Mouse (Mus musculus): Measurements from ENCODE around the gene Heatr9. TPM values are rescaled to one million over a fixed set of nuclear protein-coding genes. Genes with fewer than 3 reads are reported as not detected.
"Not testable (repeated sequence)": the region's sequence is repeated elsewhere in the genome, so short reads cannot be mapped to it uniquely, and the experiment has no call there.

Heatr9 gene
- total and polyA plus RNA-seq, 2 experiments = not detected

DNA sequence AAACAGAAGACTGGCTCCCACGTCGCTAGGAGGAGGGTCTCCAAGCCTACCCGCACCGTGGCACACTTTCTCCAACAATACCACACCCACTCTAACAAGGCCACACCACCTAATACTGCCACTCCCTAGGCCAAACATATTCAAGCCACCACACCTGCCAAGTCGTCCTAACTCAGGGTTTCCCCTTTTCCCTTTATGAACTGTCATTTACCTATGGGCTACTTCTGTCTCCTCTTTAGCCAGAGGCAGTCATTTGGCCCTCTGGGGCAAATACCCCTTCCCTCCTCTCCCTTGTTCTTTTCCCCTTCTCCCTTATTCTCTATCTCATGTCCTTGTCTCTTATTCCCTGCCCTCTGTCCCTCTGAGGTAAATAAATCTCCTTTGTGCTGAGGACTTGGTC lies 29.7 kb upstream of the Heatr9 start:
- Histone ChIP-seq H3K36me3 (ENCODE audit: control insufficient read depth, insufficient read depth, low read length) (no peaks in the 10 kb centered on the region), H3K27me3 (ENCODE audit: control insufficient read depth, insufficient read depth, low read length) (no peaks in the 10 kb centered on the region), H3K9ac (ENCODE audit: low read depth, low read length) (no peak overlapping the region), H3K4me3 (ENCODE audit: insufficient read depth, low read depth, low read length) (no peak overlapping the region), H3K27ac (replicated peaks; ENCODE audit: insufficient read depth, low read depth, low read length) (no peak overlapping the region), H3K79me2 (ENCODE audit: control insufficient read depth, insufficient read depth, low read length) (no peaks in the 10 kb centered on the region), H3K4me1 (ENCODE audit: control insufficient read depth, insufficient read depth, low read length) (no peaks in the 10 kb centered on the region)
- DNase-seq (ENCODE audit: extremely low read depth, low read depth, low spot score) = no peak
- TF ChIP-seq CTCF (IDR thresholded peaks at IDR 0.05; ENCODE audit: low read depth, low read length) (no peak), POLR2A (IDR thresholded peaks at IDR 0.05; ENCODE audit: extremely low read depth, insufficient read depth, low read length) (no peak)
- WGBS = 83% methylated on average over 5 of the region's 5 CpGs

DNA sequence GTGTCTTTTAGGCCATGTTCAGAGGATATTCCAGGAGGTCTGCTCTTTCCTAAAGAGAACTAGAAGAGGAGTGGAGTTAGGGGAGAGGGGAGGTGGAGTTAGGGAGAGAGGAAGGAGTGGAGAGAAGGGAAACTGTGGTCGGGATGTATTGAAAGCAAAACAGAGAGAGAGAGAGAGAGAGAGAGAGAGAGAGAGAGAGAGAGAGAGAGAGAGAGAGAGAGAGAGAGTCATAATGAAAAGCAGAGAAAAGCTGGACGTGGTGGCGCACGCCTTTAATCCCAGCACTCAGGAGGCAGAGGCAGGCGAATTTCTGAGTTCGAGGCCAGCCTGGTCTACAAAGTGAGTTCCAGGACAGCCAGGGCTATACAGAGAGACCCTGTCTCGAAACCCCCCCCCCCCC lies 29.1 kb upstream of the Heatr9 start:
- H3K9ac ChIP-seq (ENCODE audit: low read depth, low read length); DNase-seq (ENCODE audit: extremely low read depth, low read depth, low spot score); H3K27ac ChIP-seq (replicated peaks; ENCODE audit: insufficient read depth, low read depth, low read length); H3K36me3 ChIP-seq (ENCODE audit: control insufficient read depth, insufficient read depth, low read length); H3K27me3 ChIP-seq (ENCODE audit: control insufficient read depth, insufficient read depth, low read length); H3K4me1 ChIP-seq (ENCODE audit: control insufficient read depth, insufficient read depth, low read length); H3K4me3 ChIP-seq (ENCODE audit: insufficient read depth, low read depth, low read length); H3K79me2 ChIP-seq (ENCODE audit: control insufficient read depth, insufficient read depth, low read length): not testable (repeated sequence)
- WGBS = 84% methylated on average over 7 of the region's 7 CpGs

DNA sequence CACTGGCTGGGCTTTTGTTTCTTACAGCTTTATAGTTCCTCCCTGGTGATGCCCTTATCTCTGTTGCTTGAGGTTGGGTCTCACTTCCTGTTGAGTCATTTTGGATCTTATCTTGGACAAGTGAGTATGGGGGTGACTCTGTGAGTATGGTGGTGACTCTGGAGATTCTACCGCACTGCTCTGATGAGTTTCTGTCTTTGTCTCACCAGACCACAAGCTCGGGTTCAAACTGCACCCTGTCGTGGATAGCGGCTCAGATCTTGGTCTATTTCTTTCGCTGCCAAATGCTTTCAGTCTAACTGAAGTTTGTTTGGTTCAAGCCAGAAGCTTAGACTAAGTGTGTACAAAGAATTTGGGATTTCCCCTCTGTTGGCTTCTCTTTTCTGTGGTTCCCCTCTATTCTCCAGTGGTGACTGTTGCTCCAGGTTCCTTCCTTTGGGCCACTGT lies 28.2 kb upstream of the Heatr9 start:
- DNase-seq (ENCODE audit: extremely low read depth, low read depth, low spot score) = no peak
- TF ChIP-seq CTCF (IDR thresholded peaks at IDR 0.05; ENCODE audit: low read depth, low read length) = no peak
- TF ChIP-seq POLR2A (IDR thresholded peaks at IDR 0.05; ENCODE audit: extremely low read depth, insufficient read depth, low read length) = no peak
- Histone ChIP-seq H3K27ac (replicated peaks; ENCODE audit: insufficient read depth, low read depth, low read length) (no peak overlapping the region), H3K79me2 (ENCODE audit: control insufficient read depth, insufficient read depth, low read length) (no peaks in the 10 kb centered on the region), H3K9ac (ENCODE audit: low read depth, low read length) (no peak overlapping the region), H3K27me3 (ENCODE audit: control insufficient read depth, insufficient read depth, low read length) (no peaks in the 10 kb centered on the region), H3K4me1 (ENCODE audit: control insufficient read depth, insufficient read depth, low read length) (no peaks in the 10 kb centered on the region), H3K4me3 (ENCODE audit: insufficient read depth, low read depth, low read length) (no peak overlapping the region), H3K36me3 (ENCODE audit: control insufficient read depth, insufficient read depth, low read length) (no peaks in the 10 kb centered on the region)
- WGBS = 74% methylated on average over 5 of the region's 5 CpGs

DNA sequence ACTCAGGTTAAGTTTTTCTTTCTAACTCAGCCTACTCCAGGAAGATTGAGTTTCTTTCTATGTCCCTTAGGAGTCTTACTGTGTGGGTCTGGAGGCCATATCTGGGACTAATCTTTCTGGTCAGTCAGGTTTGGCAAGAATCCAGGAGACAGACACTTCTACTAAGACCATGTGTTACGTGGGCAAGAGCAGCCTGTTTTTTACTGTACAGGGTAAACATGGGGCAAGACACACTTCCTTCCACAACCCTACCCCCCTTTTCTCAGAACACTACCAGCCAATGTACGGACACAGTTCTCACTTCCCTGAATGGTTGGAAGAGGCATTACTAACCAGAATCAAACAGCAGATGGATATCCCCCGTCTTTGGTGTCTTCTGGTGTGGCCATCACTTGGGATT lies 22.2 kb upstream of the Heatr9 start:
- DNase-seq (ENCODE audit: extremely low read depth, low read depth, low spot score) = peak; percentile 24

DNA sequence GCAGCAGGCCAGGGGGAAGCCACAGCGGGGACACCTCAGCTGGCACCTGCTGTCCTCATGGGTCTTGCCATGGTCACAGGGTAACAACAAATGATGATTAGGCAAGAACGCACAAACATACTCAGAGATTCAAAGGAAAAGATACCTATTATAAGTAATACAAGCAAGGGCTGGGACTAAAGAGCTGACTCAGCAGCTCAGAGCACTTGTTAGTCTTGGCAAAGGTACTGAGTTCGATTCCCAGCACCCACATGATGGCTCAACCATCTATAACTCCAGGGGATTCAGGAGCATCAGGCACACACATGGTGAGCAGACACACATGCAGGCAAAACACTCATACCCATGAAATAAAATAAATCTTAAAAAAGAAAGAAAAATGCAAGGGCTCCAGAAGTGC lies 19.4 kb upstream of the Heatr9 start:
- no peaks in the 10 kb centered on the region for H3K27me3 ChIP-seq (ENCODE audit: control insufficient read depth, insufficient read depth, low read length)
- no peak overlapping the region for H3K4me3 ChIP-seq (ENCODE audit: insufficient read depth, low read depth, low read length)
- 89% methylated on average over 3 of the region's 3 CpGs for WGBS
- H3K9ac ChIP-seq (ENCODE audit: low read depth, low read length) = no peak overlapping the region
- no peak for DNase-seq (ENCODE audit: extremely low read depth, low read depth, low spot score)
- no peak overlapping the region for H3K27ac ChIP-seq (replicated peaks; ENCODE audit: insufficient read depth, low read depth, low read length)
- no peaks in the 10 kb centered on the region for H3K36me3 ChIP-seq (ENCODE audit: control insufficient read depth, insufficient read depth, low read length)
- H3K79me2 ChIP-seq (ENCODE audit: control insufficient read depth, insufficient read depth, low read length) = no peaks in the 10 kb centered on the region
- no peak for TF ChIP-seq POLR2A (IDR thresholded peaks at IDR 0.05; ENCODE audit: extremely low read depth, insufficient read depth, low read length)
- TF ChIP-seq CTCF (IDR thresholded peaks at IDR 0.05; ENCODE audit: low read depth, low read length) = no peak
- no peaks in the 10 kb centered on the region for H3K4me1 ChIP-seq (ENCODE audit: control insufficient read depth, insufficient read depth, low read length)

More for the DNA sequence above, 22.2 kb upstream of the Heatr9 start:
- Histone ChIP-seq H3K79me2 (ENCODE audit: control insufficient read depth, insufficient read depth, low read length) (no peaks in the 10 kb centered on the region), H3K4me3 (ENCODE audit: insufficient read depth, low read depth, low read length) (no peak overlapping the region), H3K27ac (replicated peaks; ENCODE audit: insufficient read depth, low read depth, low read length) (no peak overlapping the region), H3K36me3 (ENCODE audit: control insufficient read depth, insufficient read depth, low read length) (no peaks in the 10 kb centered on the region), H3K9ac (ENCODE audit: low read depth, low read length) (no peak overlapping the region), H3K4me1 (ENCODE audit: control insufficient read depth, insufficient read depth, low read length) (no peaks in the 10 kb centered on the region), H3K27me3 (ENCODE audit: control insufficient read depth, insufficient read depth, low read length) (no peaks in the 10 kb centered on the region)
- TF ChIP-seq CTCF (IDR thresholded peaks at IDR 0.05; ENCODE audit: low read depth, low read length) (no peak), POLR2A (IDR thresholded peaks at IDR 0.05; ENCODE audit: extremely low read depth, insufficient read depth, low read length) (no peak)
- WGBS = 81% methylated on average over 3 of the region's 3 CpGs

DNA sequence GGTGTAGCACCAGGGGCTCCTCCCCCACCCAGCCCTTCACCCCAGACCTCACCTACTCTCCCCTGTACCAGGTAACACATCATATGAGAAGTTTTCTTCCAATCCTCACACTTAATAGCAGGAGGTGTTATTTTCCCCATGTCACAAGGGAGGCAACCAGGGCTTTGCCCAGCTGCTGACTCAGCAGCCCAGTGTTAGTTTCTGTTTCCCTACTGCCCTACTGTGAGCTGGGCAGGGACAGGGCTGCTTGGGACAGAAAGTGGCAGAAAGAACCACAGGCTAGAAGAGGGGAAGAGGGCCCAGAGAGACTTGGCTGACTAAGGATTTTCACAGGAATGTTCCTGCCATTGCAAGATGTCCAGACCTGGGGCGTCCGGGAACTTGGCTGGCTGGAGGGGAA lies 19.0 kb upstream of the Heatr9 start:
- TF ChIP-seq CTCF (IDR thresholded peaks at IDR 0.05; ENCODE audit: low read depth, low read length) (no peak), POLR2A (IDR thresholded peaks at IDR 0.05; ENCODE audit: extremely low read depth, insufficient read depth, low read length) (no peak)
- 91% methylated on average over 2 of the region's 2 CpGs for WGBS
- no peak overlapping the region for H3K27ac ChIP-seq (replicated peaks; ENCODE audit: insufficient read depth, low read depth, low read length)
- no peak overlapping the region for H3K4me3 ChIP-seq (ENCODE audit: insufficient read depth, low read depth, low read length)
- H3K9ac ChIP-seq (ENCODE audit: low read depth, low read length) = no peak overlapping the region
- no peaks in the 10 kb centered on the region for H3K79me2 ChIP-seq (ENCODE audit: control insufficient read depth, insufficient read depth, low read length)
- no peaks in the 10 kb centered on the region for H3K4me1 ChIP-seq (ENCODE audit: control insufficient read depth, insufficient read depth, low read length)
- H3K27me3 ChIP-seq (ENCODE audit: control insufficient read depth, insufficient read depth, low read length) = no peaks in the 10 kb centered on the region
- DNase-seq (ENCODE audit: extremely low read depth, low read depth, low spot score) = peak; percentile 17
- no peaks in the 10 kb centered on the region for H3K36me3 ChIP-seq (ENCODE audit: control insufficient read depth, insufficient read depth, low read length)

All from liver, adult 2 months (tissue).